Mouse (Mus musculus) adrenal gland, postnatal 36 days (tissue): ENCODE data around the gene Tdp2. TPM values are rescaled to one million over a fixed set of nuclear protein-coding genes. Genes with fewer than 3 reads are reported as not detected.
"Not testable (repeated sequence)": the region's sequence is repeated elsewhere in the genome, so short reads cannot be mapped to it uniquely, and the experiment has no call there.

ENCODE experiments used
- DNase-seq, 2 experiments: peaks; one replicate each; pipeline ENCODE4 v3.0.0; 2021; ENCODE audit warnings: mixed read lengths in 1 of 2
- total RNA-seq, 2 experiments: library from RNA; stranded (reverse); gene quantifications; 2 replicates each; pipeline ENCODE4 v1.2.3; 2021

Gene Tdp2
- total RNA-seq, 2 experiments from 2014 or later: 22.6 to 23.5 TPM

- peak; percentile 31 to 41 for DNase-seq
These were observed 6.8 kb upstream of the Tdp2 start for GRCm38 (mm10) chr13:24824647-24825046.

DNA sequence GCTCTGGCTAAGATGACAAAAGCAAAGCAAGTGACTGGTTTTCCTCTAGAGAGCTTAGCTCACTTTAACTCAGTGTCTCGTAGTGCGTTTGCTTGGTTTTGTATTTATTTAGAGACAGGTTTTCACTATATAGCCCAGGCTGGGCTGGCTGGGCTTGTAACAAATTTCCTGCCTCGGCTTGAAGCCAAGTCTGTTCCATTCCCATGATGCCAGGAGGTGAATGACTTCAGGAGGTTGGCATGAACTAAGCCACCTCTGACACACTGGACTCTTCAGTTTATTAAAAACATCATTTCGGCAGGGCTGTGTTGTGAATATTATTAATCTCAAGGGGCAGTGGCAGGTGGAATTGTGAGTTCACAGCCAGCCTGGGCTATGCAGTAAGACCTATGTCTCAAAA is 5.9 kb upstream of the Tdp2 start:
- peak; percentile 11 to 38 for DNase-seq

- peak in 1 of 2 experiments; percentile 7 for DNase-seq
These were observed 5.4 kb upstream of the Tdp2 start for GRCm38 (mm10) chr13:24826116-24826515.

DNA sequence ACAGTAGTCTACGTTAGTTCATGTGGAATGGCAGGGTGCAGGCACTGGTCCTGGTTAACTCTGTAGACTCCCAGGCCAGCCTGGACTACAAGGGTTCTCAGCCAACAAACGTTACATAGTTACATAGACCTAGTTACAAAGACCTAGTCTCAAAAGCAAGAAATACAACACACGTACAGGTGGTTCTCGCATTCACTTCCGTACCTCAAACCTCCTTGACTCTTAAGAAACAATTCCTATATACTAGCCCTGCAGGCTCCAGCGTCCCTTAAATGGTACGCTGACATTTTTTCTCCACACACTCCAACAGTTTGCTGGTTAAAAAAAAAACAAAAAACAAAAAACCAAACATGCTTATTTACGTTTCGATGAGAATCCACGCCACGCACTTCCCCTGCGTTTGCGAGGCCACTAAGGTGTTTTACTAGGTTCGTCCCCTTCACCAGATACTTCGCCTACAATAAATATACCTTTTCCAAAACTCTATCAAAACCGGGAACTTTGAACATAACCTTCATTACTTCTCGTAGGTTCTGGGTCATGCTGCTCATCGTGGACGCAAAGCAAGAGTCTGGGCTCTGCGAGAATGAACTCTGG is 625 bp upstream of the Tdp2 start:
- no peak for DNase-seq

- no peak for DNase-seq
These were observed 792 bp downstream of the Tdp2 start for GRCm38 (mm10) chr13:24832131-24832810.

DNA sequence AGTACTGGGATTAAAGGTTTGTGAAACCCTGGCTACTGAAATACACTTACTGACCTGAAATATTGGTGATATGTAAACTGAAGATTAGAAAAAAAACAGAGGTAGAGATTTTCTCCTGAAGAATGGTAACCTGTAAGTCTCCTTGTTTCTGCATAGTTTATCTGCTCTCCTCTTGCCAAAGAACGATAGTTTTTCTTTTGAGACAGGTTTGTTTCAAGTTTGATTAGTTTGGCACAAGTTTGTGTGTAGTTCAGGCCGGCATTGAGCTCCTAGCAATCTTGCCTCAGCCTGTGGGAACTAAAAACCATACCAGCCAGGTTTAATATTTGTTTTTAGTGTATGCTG is 1.3 kb downstream of the Tdp2 start:
- DNase-seq: no peak

- not testable (repeated sequence) for DNase-seq
These were observed 6.3 kb downstream of the Tdp2 start for GRCm38 (mm10) chr13:24837765-24838164.

GRCm38 (mm10) chr13:24839831-24840230 is 8.4 kb downstream of the Tdp2 start:
- DNase-seq: no peak

DNA sequence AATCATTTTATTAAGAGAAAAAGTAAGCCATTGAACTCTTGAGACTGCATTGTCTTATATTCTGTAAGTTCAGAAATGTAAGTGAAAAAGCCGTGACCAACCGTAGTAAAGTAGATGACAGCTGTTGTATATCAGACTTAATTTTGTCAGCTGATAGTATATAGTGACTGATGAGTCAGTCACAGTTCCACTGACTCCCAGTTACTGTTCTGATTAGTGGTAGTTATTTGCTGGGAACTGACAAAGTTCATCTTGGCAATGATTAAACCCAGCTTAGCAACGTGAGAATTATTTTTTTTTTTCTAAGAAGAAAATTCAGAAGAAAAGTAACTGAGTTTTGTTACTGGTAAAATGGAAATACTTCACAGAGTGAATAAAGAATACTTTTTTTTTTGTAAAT is 10.2 kb downstream of the Tdp2 start:
- no peak for DNase-seq

GRCm38 (mm10) chr13:24844983-24845955 is 13.8 kb downstream of the Tdp2 start, which contains the start of gene D130043K22Rik:
Gene D130043K22Rik, plus strand, starts transcription at chr13:24845135.
- peak; percentile 80 to 87 for DNase-seq

GRCm38 (mm10) chr13:24849318-24849717 is 17.8 kb downstream of the Tdp2 start:
- no peak for DNase-seq

DNA sequence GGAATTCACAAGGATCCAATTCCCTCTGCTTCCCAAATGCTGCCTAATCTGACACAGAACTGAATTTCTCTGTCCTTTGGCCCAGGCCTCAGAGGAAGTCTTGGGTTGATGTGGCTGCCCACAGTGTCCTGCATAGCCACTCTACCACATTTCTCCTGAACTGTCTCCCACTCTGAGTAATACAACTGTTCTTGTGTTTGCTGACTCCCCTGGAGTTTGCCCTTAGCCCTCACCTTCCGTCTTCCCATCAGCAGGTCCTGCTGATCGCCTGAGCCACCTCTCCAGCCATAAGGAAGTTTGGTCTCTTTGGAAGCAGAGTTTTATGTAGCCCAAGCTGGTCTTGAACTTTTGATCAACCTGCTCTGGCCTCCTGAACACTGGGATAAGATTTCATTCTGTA is 20.5 kb downstream of the Tdp2 start:
- DNase-seq: no peak

GRCm38 (mm10) chr13:24852570-24852969 is 21.1 kb downstream of the Tdp2 start:
- DNase-seq: no peak

- DNase-seq: no peak
These were observed 27.6 kb downstream of the Tdp2 start for GRCm38 (mm10) chr13:24859115-24859514.

DNA sequence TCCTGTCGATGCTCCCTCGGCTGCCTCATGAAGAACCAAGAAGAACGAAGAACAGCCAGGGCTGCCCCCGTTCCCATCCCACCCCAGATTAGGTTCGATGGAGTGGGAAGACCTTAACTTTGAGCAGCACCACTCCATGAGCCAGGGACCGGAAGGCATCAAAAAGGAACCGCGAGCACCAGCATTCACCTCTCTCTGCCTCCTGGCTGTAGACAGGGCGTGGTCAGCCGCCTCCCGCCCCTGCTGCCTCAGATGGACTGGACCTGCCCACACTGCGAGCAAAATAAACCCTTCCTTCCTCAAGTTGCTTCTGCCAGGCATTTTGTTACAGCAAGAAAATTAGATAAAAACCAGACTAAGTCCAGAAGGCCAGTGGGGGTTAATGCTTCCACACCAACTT is 29.6 kb downstream of the Tdp2 start:
- DNase-seq: no peak

DNA sequence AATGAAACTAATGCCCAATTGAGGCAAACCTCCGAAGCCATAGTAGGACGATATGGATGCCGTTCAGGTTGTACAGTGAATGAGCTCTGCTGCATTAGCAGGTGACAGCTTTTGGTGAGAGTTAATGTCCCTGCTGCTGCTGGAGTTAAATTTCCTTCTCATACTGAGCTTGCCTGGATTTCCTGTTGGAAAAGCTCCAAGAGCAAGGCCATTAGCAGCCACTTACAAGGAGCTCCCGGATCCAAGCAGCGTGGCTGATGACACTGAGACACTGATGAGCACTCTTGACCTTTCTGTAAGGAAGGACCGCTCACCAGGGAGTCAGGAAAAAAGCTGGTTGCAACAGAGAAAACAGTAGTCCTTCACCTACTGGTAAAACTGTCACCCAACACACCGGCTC is 30.5 kb downstream of the Tdp2 start:
- peak in 1 of 2 experiments; percentile 18 for DNase-seq

GRCm38 (mm10) chr13:24862520-24862919 is 31.0 kb downstream of the Tdp2 start:
- peak; percentile 71 to 76 for DNase-seq

- DNase-seq: no peak
These were observed 35.2 kb downstream of the Tdp2 start for GRCm38 (mm10) chr13:24866430-24867402.

GRCm38 (mm10) chr13:24867789-24868188 is 36.3 kb downstream of the Tdp2 start:
- no peak for DNase-seq

DNA sequence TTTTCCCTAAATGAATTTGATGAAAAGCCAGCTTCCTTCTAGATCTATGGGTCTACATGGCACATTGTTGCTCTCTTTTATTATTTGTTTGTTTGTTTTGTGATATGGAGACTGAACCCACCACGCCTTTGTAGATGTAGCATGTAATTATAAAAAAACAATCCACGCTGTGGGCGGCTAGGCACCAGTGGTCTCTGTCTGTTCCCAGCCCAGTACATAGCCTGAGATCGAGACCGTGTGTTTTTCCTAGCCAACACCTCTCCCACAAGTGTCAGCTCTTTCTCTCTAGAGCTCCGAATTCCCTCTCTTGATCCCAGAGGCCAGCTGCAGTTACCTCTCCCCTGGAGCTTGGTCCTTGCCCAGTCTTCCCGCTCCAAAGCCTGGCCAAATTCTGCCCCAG is 36.8 kb downstream of the Tdp2 start:
- DNase-seq: no peak

DNA sequence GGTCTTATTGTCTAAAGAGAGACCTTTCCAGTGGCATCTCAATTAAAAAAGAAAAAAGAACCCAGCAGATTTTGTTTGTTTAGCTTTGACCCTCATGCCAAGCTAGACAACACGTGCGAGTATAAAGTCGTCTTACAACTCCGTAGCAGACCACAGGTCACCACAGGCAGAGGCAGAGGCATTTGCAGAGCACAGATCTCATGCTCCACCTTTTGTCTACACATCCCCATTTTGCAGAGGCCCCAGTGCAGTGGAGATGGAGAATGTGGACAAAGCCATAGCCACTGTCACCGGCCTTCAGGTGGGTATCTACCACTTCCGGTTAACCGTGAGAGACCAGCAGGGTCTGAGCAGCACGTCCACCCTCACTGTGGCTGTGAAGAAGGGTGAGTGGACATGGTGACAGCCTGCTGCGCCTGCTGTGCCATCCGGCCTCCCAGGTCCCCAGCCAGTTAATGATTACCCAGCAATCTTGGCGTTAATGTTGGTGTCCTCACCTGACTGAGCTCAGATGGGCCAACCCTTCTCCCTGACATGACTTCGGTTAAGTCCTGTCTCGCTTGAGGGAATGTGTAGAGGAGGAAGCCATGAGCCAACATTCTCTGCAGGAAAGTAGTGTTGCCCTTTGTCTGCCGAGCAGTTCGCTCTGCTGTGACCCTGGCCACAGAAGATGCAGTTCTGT is 48.0 kb downstream of the Tdp2 start:
- DNase-seq: no peak
